Mouse (Mus musculus) limb, embryonic 14.5 days (tissue): Measurements from ENCODE around the gene Bcl2. TPM values are rescaled to one million over a fixed set of nuclear protein-coding genes. Genes with fewer than 3 reads are reported as not detected.
A peak's percentile ranks its signal among the peaks of the same experiment; 100 is the strongest.

Source experiments
- ATAC-seq: fragments of 200-750 bp; cut with Nextera tagmentation; 2 replicates; pipeline ENCODE4 v1.8.0; 2017; ENCODE audit warnings: low read depth, moderate number of reproducible peaks, moderate TSS enrichment; ENCODE audit not compliant: low FRiP score
- DNase-seq: peaks from one replicate; pipeline ENCODE4 v3.0.0-alpha.2; 2015; ENCODE audit warnings: low spot score
- H3K27ac ChIP-seq: fragments of 300-500 bp; sonication (generic); replicated peaks from 2 replicates; pipeline ENCODE4 v1.5.1; 2014; ENCODE audit warnings: low read depth, mild to moderate bottlenecking, low read length, moderate library complexity, mixed read lengths
- H3K27me3 ChIP-seq: fragments of 300-500 bp; sonication (generic); 2 replicates; pipeline ENCODE4 v1.6.1; 2014; ENCODE audit warnings: low read length, mixed read lengths; ENCODE audit not compliant: control insufficient read depth, insufficient read depth
- H3K36me3 ChIP-seq: fragments of 300-500 bp; sonication (generic); 2 replicates; pipeline ENCODE4 v1.6.1; 2014; ENCODE audit warnings: mild to moderate bottlenecking, low read length, moderate library complexity, mixed read lengths; ENCODE audit not compliant: control insufficient read depth, insufficient read depth
- H3K4me1 ChIP-seq: fragments of 300-500 bp; sonication (generic); 2 replicates; pipeline ENCODE4 v1.6.1; 2014; ENCODE audit warnings: antibody characterized with exemption, low read length, mixed read lengths; ENCODE audit not compliant: control insufficient read depth, insufficient read depth
- H3K4me2 ChIP-seq: fragments of 300-500 bp; sonication (generic); replicated peaks from 2 replicates; pipeline ENCODE4 v1.6.1; 2014; ENCODE audit warnings: low read depth, mild to moderate bottlenecking, low read length, moderate library complexity; ENCODE audit not compliant: severe bottlenecking
- H3K4me3 ChIP-seq: fragments of 300-500 bp; sonication (generic); replicated peaks from 2 replicates; pipeline ENCODE4 v1.5.1; 2014; ENCODE audit warnings: low read length
- H3K9ac ChIP-seq: fragments of 300-500 bp; sonication (generic); 2 replicates; pipeline ENCODE4 v1.6.1; 2014; ENCODE audit warnings: mild to moderate bottlenecking, low read depth, low read length, moderate library complexity; ENCODE audit not compliant: severe bottlenecking
- H3K9me3 ChIP-seq: fragments of 300-500 bp; sonication (generic); 2 replicates; pipeline ENCODE4 v1.6.1; 2016; ENCODE audit warnings: low read length; ENCODE audit not compliant: control insufficient read depth
- POLR2A ChIP-seq: fragments of 200-500 bp; IDR thresholded peaks from 2 replicates; pipeline ENCODE4 v1.8.0; 2012; ENCODE audit warnings: inconsistent platforms, mild to moderate bottlenecking, moderate library complexity, borderline replicate concordance; ENCODE audit not compliant: insufficient read depth, insufficient read length; ENCODE audit errors: extremely low read depth
- WGBS: fragments of 180-500 bp; shearing (Covaris S2); extraction: QIAGEN DNeasy Blood & Tissue Kit; methylation state at CpG from one replicate; pipeline ENCODE4 v1.1.7; 2014; 5-methylcytosine and 5-hydroxymethylcytosine counted together
- polyA plus RNA-seq, 2 experiments: library from polyadenylated mRNA; depleted of rRNA in 1 of 2; stranded (reverse) in 1 of 2; unstranded in 1 of 2; fragments of >200 nt; fragmentation: Nextera tagmentation in 1 of 2; extraction: Ambion mirVana in 1 of 2; gene quantifications; 2 replicates each; pipeline versions ENCODE4 v1.2.1 to v1.2.3; 2012 to 2014

Gene Bcl2
- polyA plus RNA-seq, 2 experiments, result 8.0 to 15.7 TPM

DNA sequence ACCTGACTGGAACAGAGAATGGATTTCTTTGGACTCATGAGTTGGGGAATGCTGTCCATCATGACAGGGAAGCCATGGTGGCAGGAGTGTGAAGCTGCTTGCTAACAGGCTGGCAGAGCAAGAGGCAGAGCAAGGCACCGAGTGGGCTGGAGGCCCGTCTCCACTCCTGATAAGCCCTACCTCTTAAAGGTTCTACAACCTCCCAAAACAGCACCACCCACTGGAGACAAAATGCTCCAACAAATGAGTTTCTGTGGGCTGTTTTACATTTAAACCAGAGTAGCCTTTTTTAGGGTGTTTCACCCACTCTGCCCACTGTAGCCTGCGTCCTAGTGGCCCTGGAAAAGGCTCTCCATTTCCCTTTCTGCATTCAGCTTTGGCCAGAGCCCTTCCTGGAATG, 163.5 kb downstream of the Bcl2 start:
- H3K9me3 ChIP-seq, result no peaks in the 10 kb centered on the region
- H3K4me2 ChIP-seq, result no peak overlapping the region
- peaks cover 35% of the 10 kb centered on the region for H3K4me1 ChIP-seq
- ATAC-seq, result no peak
- no peaks in the 10 kb centered on the region for H3K27me3 ChIP-seq
- no peak overlapping the region for H3K4me3 ChIP-seq
- no peak for DNase-seq
- H3K27ac ChIP-seq, result no peak overlapping the region
- H3K36me3 ChIP-seq, result no peaks in the 10 kb centered on the region
- 81% methylated on average over 3 of the region's 3 CpGs for WGBS
- H3K9ac ChIP-seq, result no peak overlapping the region
- TF ChIP-seq POLR2A, result no peak

DNA sequence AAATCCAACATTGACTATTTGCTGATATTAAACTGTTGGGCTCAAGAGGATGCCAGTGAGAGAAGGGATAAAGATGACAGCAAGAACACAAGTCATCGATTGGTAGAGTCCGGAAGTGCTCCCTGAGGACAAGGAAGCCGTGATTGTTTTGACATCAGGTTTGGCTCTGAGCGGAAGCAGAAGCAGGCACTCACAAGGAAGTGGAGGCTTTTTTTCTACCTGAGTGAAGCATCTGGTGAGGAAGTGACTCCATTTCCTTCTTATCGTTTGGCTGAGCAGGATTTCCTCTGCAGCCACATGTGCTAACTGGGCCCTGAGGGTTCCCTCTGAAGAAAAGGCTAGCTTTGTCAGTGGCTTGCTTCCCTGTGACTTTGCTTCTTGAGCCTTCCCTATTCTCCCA, 165.0 kb downstream of the Bcl2 start:
- H3K4me1 ChIP-seq, result peaks cover 31% of the 10 kb centered on the region

DNA sequence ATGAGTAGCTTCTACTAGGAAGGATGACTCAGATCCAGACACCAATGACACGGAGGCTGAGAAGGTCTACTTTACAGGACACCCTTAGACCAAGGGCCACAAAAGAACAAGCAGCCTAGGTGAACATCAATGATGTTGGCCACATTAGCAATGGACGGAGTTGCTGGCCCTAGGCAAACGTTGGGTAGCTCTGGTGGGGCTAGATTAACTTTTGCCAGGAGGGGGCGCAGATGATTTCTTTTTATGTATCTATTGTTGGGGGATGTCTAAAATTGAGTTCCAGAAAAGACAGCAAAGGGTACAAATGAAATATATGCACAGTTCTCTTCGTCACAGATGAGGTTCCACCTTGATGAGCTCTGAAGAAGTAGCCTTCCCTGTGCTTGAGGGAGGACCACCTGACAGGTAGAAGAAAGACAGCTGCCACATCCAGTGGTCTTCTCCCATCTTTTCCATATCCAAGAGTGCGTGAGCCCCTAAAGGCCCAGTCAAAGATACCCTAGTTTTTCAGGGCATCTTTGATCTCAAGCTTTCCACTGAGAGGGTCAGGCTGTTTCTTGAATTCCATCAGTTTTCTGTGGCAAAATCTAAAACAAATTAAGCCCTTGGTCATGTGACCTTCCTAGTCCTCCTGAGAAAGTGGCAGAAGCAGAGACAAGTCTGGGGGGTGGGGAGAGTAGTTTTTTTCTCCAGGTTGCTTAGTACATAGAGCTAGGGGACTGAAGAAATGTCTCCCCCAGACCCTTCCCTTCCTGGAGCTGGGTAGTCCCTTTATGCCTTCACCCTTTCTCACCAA, 169.1 kb downstream of the Bcl2 start:
- Histone ChIP-seq H3K4me2 (no peak overlapping the region), H3K27ac (no peak overlapping the region), H3K9me3 (no peaks in the 10 kb centered on the region), H3K9ac (no peak overlapping the region), H3K4me3 (no peak overlapping the region), H3K27me3 (no peaks in the 10 kb centered on the region), H3K36me3 (peaks cover 3% of the 10 kb centered on the region; the same call in 1 of the 2 replicates), H3K4me1 (peaks cover 10% of the 10 kb centered on the region; the same call in 1 of the 2 replicates)
- ATAC-seq (no peak), DNase-seq (no peak)
- 62% methylated on average over 6 of the region's 6 CpGs for WGBS
- TF ChIP-seq POLR2A, result no peak

More for the DNA sequence above, 165.0 kb downstream of the Bcl2 start:
- DNase-seq (no peak), ATAC-seq (no peak)
- 75% methylated on average over 5 of the region's 5 CpGs for WGBS
- no peak overlapping the region for H3K4me3 ChIP-seq
- H3K9me3 ChIP-seq, result no peaks in the 10 kb centered on the region
- TF ChIP-seq POLR2A, result no peak
- H3K36me3 ChIP-seq, result no peaks in the 10 kb centered on the region
- H3K9ac ChIP-seq, result no peak overlapping the region
- H3K4me2 ChIP-seq, result no peak overlapping the region
- no peaks in the 10 kb centered on the region for H3K27me3 ChIP-seq
- H3K27ac ChIP-seq, result no peak overlapping the region

DNA sequence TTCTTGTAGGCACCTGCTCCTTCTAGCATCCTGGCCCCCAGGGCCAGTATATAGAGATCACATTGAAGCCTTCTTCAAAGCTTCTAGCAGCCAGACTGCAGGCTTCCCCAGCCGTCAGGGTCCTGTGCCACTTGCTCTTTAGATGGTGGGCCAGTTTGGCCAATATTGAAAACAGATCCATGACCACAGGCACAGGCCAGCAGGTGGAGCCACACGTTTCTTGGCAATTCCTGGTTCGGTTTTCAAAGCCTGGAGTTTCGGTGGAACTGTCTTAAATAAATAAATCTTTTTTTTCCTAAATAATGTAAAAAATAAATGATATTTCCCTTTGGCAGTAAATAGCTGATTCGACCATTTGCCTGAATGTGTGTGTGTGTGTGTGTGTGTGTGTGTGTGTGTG, 171.3 kb downstream of the Bcl2 start:
- DNase-seq, result peak; percentile 63
- Histone ChIP-seq H3K4me3 (no peak overlapping the region), H3K9me3 (no peaks in the 10 kb centered on the region), H3K27me3 (no peaks in the 10 kb centered on the region), H3K36me3 (peaks cover 3% of the 10 kb centered on the region; the same call in 1 of the 2 replicates), H3K9ac (no peak overlapping the region), H3K4me2 (no peak overlapping the region), H3K27ac (no peak overlapping the region), H3K4me1 (no peaks in the 10 kb centered on the region)
- ATAC-seq, result no peak
- no peak for TF ChIP-seq POLR2A
- WGBS, result 36% methylated on average over 5 of the region's 5 CpGs

DNA sequence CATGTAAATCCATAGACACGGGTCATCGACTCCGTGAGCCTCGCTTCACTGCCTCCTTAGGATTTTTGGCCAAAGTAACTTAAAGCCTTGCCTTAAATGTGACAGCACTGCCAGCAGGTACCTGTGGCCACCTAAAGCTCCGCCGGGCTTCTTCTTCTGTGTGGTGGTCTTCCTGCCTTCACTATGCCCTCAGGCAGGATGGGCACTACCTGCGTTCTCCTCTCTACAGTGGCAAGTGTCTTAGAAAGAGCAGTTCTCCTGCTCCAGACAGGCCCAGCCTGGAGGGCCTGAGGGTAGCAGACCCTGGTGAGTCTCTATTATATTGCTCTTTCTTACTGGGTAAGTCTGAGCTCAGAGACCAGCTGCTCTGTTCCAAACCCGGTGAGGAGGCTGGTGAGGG, 172.2 kb downstream of the Bcl2 start:
- Histone ChIP-seq H3K36me3 (peaks cover 3% of the 10 kb centered on the region; the same call in 1 of the 2 replicates), H3K4me3 (no peak overlapping the region), H3K4me1 (no peaks in the 10 kb centered on the region), H3K27ac (no peak overlapping the region), H3K27me3 (no peaks in the 10 kb centered on the region), H3K4me2 (no peak overlapping the region), H3K9me3 (no peaks in the 10 kb centered on the region), H3K9ac (no peak overlapping the region)
- no peak for ATAC-seq
- no peak for DNase-seq
- 81% methylated on average over 8 of the region's 8 CpGs for WGBS
- TF ChIP-seq POLR2A, result no peak

DNA sequence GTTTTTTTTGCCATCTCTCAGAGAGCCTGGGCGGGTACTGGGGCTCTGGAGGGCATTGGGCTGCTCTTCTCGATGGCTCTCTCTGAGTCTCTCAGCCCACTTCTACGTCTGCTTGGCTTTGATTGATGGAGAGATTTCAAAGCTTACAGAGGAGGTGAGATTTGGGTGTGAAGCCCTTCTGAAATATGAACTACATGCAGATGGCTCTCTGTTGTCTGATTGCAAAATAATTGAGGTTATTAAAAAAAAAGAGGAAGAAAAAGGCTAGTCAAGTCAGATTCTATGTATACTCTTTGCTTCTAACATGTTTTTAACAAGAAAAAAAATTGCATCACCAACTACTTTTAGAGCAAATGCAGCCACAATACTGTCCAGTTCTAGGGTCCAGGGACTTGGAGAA, 173.9 kb downstream of the Bcl2 start:
- peaks cover 3% of the 10 kb centered on the region; the same call in 1 of the 2 replicates for H3K36me3 ChIP-seq
- no peak for ATAC-seq
- H3K9me3 ChIP-seq, result no peaks in the 10 kb centered on the region
- no peak for DNase-seq
- no peak overlapping the region for H3K4me2 ChIP-seq
- H3K27me3 ChIP-seq, result no peaks in the 10 kb centered on the region
- TF ChIP-seq POLR2A, result no peak
- no peak overlapping the region for H3K27ac ChIP-seq
- H3K4me1 ChIP-seq, result no peaks in the 10 kb centered on the region
- WGBS, result 69% methylated on average over 3 of the region's 3 CpGs
- H3K9ac ChIP-seq, result no peak overlapping the region
- H3K4me3 ChIP-seq, result no peak overlapping the region
